Mouse (Mus musculus): ENCODE measurements at regions not wholly inside any gene's neighbourhood (a gene's known extent, or its start where the extent isn't known, plus 50 kb on each side); places are given as distances from the start of the nearest gene placed in this dataset.

DNA sequence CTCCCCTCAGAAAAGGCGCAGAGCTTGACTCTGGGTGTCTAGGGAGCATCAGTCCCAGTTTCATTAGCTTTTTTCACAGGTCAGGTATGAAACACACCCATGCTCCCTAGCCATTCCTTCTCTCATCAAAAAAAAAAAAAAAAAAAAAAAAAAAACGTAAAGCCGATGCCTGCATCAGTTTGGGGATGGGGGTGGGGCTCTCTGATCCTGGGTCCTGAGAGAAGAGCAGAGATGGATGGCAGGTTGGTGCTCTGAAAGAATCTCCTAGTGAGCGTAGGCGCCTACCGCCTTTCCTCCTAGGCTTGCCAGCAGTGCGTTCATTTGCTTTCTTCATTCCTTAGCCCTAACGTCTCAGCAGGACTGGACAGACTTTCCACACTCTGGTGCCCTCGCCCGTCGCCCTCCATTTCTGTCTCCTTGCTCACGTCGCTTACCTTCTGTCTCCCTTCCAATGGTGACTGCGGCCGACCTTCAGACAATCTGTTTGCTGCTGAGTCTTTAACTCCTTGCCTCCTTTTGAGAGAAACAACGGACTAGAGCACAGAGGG, 267.5 kb downstream of the Agtpbp1 start:
- no peaks in the 10 kb centered on the region for H3K27me3 ChIP-seq (replicated peaks)
- H3K4me1 ChIP-seq = no peaks in the 10 kb centered on the region
- TF ChIP-seq GATA1 (IDR thresholded peaks at IDR 0.05; ENCODE audit: borderline replicate concordance, low read length) (no peak), FLI1 (IDR thresholded peaks at IDR 0.05; ENCODE audit: low read length) (no peak)
- peaks cover 9% of the 10 kb centered on the region; the same call in 1 of the 2 replicates for H3K9me3 ChIP-seq
- no peaks in the 10 kb centered on the region for H3K36me3 ChIP-seq (replicated peaks; ENCODE audit: low read length)
- H3K4me3 ChIP-seq (replicated peaks) = no peak overlapping the region

- Histone ChIP-seq H3K27me3 (replicated peaks) (no peaks in the 10 kb centered on the region), H3K36me3 (replicated peaks; ENCODE audit: low read length) (no peaks in the 10 kb centered on the region), H3K4me1 (no peaks in the 10 kb centered on the region), H3K9me3 (0 out of 2 replicates have a peak, but pooled peaks cover 5% of the 10 kb centered on the region), H3K4me3 (replicated peaks) (no peak overlapping the region)
- no peak for TF ChIP-seq GATA1 (IDR thresholded peaks at IDR 0.05; ENCODE audit: borderline replicate concordance, low read length)
- TF ChIP-seq FLI1 (IDR thresholded peaks at IDR 0.05; ENCODE audit: low read length) = no peak
Measured at GRCm38 (mm10) chr13:59315811-59316210, 269.2 kb downstream of the Agtpbp1 start.

GRCm38 (mm10) chr13:59314419-59314818, 270.6 kb downstream of the Agtpbp1 start:
- H3K27me3 ChIP-seq (replicated peaks) = no peaks in the 10 kb centered on the region

GRCm38 (mm10) chr13:59313725-59314330, 271.2 kb downstream of the Agtpbp1 start:
- Histone ChIP-seq H3K27me3 (replicated peaks) (no peaks in the 10 kb centered on the region), H3K4me1 (no peaks in the 10 kb centered on the region), H3K36me3 (replicated peaks; ENCODE audit: low read length) (no peaks in the 10 kb centered on the region), H3K4me3 (replicated peaks) (no peak overlapping the region), H3K9me3 (0 out of 2 replicates have a peak, but pooled peaks cover 3% of the 10 kb centered on the region)
- TF ChIP-seq GATA1 (IDR thresholded peaks at IDR 0.05; ENCODE audit: borderline replicate concordance, low read length) = no peak
- no peak for TF ChIP-seq FLI1 (IDR thresholded peaks at IDR 0.05; ENCODE audit: low read length)

More at GRCm38 (mm10) chr13:59314419-59314818, 270.6 kb downstream of the Agtpbp1 start:
- Histone ChIP-seq H3K4me3 (replicated peaks) (no peak overlapping the region), H3K9me3 (0 out of 2 replicates have a peak, but pooled peaks cover 3% of the 10 kb centered on the region), H3K4me1 (no peaks in the 10 kb centered on the region), H3K36me3 (replicated peaks; ENCODE audit: low read length) (no peaks in the 10 kb centered on the region)
- TF ChIP-seq GATA1 (IDR thresholded peaks at IDR 0.05; ENCODE audit: borderline replicate concordance, low read length) (no peak), FLI1 (IDR thresholded peaks at IDR 0.05; ENCODE audit: low read length) (no peak)

DNA sequence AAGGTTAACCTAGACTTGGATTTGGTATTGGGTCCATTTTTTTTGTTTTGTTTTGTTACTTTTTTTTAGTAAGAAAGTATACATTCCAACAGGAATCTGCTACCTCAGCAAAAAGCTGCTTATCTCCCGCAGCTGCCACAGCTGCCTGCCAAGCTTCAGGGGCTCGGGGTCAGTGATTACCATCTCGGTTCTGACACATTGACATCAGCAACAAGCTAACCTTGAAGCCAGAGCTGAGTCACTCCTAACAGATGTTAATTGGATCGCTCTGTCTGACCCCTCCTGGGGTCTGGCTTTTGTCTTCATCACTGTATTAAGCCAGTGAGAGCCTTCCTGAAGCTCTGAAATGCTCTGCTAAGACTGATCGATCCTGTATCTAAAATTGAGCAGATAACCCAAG, 292.1 kb downstream of the Agtpbp1 start:
- Histone ChIP-seq H3K27me3 (replicated peaks) (no peaks in the 10 kb centered on the region), H3K4me1 (no peaks in the 10 kb centered on the region), H3K36me3 (replicated peaks; ENCODE audit: low read length) (no peaks in the 10 kb centered on the region), H3K9me3 (peaks cover 12% of the 10 kb centered on the region; the same call in 1 of the 2 replicates), H3K4me3 (replicated peaks) (no peak overlapping the region)
- TF ChIP-seq GATA1 (IDR thresholded peaks at IDR 0.05; ENCODE audit: borderline replicate concordance, low read length) (no peak), FLI1 (IDR thresholded peaks at IDR 0.05; ENCODE audit: low read length) (no peak)

DNA sequence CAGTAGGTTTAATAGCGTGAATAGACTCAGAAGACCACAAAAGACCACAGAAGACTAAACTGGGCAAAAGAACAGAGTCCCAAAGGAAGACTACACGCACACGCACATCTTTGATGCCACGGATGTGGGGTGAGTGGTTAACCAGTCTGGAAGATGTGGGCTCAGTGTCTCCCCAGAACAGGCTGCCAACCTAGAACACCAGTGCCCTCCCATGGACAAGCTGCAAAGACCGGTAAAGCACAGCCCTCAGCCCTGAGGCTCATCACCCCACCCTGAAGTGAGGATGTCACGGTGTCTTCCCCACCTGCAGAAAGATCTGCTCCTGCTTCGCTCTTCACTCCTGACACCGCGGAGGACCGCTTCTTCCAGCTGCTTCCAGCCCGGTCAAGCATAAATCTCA, 295.9 kb downstream of the Agtpbp1 start:
- Histone ChIP-seq H3K4me3 (replicated peaks) (no peak overlapping the region), H3K36me3 (replicated peaks; ENCODE audit: low read length) (no peaks in the 10 kb centered on the region), H3K9me3 (peaks cover 20% of the 10 kb centered on the region), H3K4me1 (no peaks in the 10 kb centered on the region), H3K27me3 (replicated peaks) (no peaks in the 10 kb centered on the region)
- TF ChIP-seq GATA1 (IDR thresholded peaks at IDR 0.05; ENCODE audit: borderline replicate concordance, low read length) (no peak), FLI1 (IDR thresholded peaks at IDR 0.05; ENCODE audit: low read length) (no peak)

DNA sequence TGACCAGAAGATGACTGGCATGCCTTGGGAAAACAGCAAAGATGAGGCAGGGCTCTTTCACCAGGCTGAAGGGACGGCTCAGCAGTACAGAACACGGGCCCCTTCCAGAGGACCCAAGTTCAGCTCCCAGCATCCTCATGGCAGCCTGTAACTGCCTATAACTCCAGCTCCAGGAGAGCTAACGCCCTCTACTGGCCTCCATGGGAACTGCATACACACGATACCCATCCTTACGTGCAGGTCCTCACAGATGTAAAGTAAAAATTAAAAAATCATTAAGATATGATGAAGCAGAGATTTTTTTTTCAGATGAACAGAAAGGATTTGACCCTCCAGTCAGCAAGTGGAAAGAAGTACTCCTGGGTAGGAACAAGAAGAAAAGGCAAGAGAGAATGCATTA, 303.8 kb downstream of the Agtpbp1 start:
- TF ChIP-seq FLI1 (IDR thresholded peaks at IDR 0.05; ENCODE audit: low read length) = no peak
- TF ChIP-seq GATA1 (IDR thresholded peaks at IDR 0.05; ENCODE audit: borderline replicate concordance, low read length) = no peak
- Histone ChIP-seq H3K4me1 (no peaks in the 10 kb centered on the region), H3K36me3 (replicated peaks; ENCODE audit: low read length) (no peaks in the 10 kb centered on the region), H3K4me3 (replicated peaks) (no peak overlapping the region), H3K9me3 (peaks cover 32% of the 10 kb centered on the region), H3K27me3 (replicated peaks) (no peaks in the 10 kb centered on the region)

- no peaks in the 10 kb centered on the region for H3K36me3 ChIP-seq (replicated peaks; ENCODE audit: low read length)
- TF ChIP-seq FLI1 (IDR thresholded peaks at IDR 0.05; ENCODE audit: low read length) (no peak), GATA1 (IDR thresholded peaks at IDR 0.05; ENCODE audit: borderline replicate concordance, low read length) (no peak)
- no peaks in the 10 kb centered on the region for H3K4me1 ChIP-seq
- H3K4me3 ChIP-seq (replicated peaks) = no peak overlapping the region
- no peaks in the 10 kb centered on the region for H3K27me3 ChIP-seq (replicated peaks)
- H3K9me3 ChIP-seq = peaks cover 26% of the 10 kb centered on the region
Measured at GRCm38 (mm10) chr13:59279136-59279535, 305.9 kb downstream of the Agtpbp1 start.

GRCm38 (mm10) chr13:59271661-59272060, 313.4 kb downstream of the Agtpbp1 start:
- Histone ChIP-seq H3K4me3 (replicated peaks) (no peak overlapping the region), H3K36me3 (replicated peaks; ENCODE audit: low read length) (no peaks in the 10 kb centered on the region), H3K4me1 (no peaks in the 10 kb centered on the region), H3K9me3 (peaks cover 15% of the 10 kb centered on the region), H3K27me3 (replicated peaks) (no peaks in the 10 kb centered on the region)
- TF ChIP-seq GATA1 (IDR thresholded peaks at IDR 0.05; ENCODE audit: borderline replicate concordance, low read length) = no peak
- TF ChIP-seq FLI1 (IDR thresholded peaks at IDR 0.05; ENCODE audit: low read length) = no peak

DNA sequence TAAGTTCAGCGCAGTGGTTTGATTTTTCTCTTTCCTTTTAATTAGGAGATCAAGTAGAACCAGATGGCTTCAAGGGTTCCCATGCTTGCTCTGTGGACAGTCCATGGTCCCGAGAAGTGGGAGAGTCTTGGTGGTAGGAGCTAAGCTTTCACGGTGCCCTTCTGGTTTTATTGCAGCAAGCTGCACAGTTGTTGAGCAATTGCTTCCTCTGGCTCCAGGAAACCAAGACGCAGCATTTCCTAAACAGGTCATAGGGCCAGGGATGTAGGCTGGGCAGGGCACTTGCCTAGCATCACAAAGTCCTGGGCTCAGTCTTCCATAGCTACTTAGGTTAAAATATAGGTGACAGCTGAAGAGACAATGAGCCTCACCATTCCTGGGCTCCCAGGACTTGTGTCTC, 318.2 kb downstream of the Agtpbp1 start:
- Histone ChIP-seq H3K27me3 (replicated peaks) (no peaks in the 10 kb centered on the region), H3K36me3 (replicated peaks; ENCODE audit: low read length) (no peaks in the 10 kb centered on the region), H3K4me1 (no peaks in the 10 kb centered on the region), H3K9me3 (peaks cover 9% of the 10 kb centered on the region), H3K4me3 (replicated peaks) (no peak overlapping the region)
- TF ChIP-seq GATA1 (IDR thresholded peaks at IDR 0.05; ENCODE audit: borderline replicate concordance, low read length) = no peak
- TF ChIP-seq FLI1 (IDR thresholded peaks at IDR 0.05; ENCODE audit: low read length) = no peak

All from megakaryocyte, embryonic 14.5 days (primary cell).